Mouse (Mus musculus): Measurements from ENCODE around the gene Gm28360. TPM values are rescaled to one million over a fixed set of nuclear protein-coding genes. Genes with fewer than 3 reads are reported as not detected.
"Not testable (repeated sequence)": the region's sequence is repeated elsewhere in the genome, so short reads cannot be mapped to it uniquely, and the experiment has no call there.

Gm28360 gene
- not detected for total RNA-seq (2021)

- DNase-seq (ENCODE audit: low spot score in 2 of 2); intact Hi-C loops (cut with DNase I): not testable (repeated sequence)
These were observed at the start of gene Gm28360 for GRCm38 (mm10) chr1:117829781-117830180. TSS of gene Gm28360 (plus strand) at chr1:117830081.

DNA sequence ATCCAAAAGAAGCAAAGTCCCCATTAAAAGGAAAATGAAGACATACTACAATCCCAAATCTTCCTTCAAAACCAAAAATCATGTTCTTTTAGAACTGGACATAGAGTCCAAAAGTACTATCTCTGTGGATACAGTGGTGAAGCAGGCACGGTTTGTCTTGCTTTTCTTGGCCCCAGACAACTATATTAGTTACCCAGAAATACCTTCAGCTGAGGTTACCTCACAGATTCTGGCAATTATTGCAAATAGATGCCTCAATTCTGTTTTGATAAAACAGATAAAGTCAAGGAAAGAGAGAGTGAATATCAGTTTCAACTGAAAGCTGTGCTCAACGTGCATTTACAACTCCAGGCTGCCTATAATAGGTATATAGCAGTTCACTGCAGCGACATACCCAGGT lies 49.0 kb upstream of the Gm28360 start, which contains the start of gene B020011L13Rik:
Gene B020011L13Rik, plus strand, starts transcription at position 301 of the 400 bp plus-strand sequence.
- intact Hi-C loops (cut with DNase I); DNase-seq (ENCODE audit: low spot score in 2 of 2): not testable (repeated sequence)

DNA sequence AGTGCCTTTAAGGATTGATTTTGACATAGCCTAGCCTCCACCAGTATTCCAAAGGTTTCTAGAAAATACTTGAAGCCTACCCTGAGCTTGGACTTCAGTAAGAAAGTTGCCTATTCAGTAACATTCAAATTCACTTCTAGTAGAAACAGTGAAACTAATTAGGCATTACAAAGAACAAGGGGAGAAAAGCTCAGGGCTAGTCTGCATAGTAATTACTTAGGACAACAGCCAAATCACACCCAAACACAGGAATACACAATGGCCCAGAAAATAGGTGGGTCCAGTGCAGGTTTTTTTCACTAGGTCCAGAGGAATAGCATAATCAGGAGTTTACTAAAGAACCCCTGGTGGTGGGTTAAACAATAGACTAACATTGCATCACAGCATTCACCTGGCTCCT lies 13.6 kb upstream of the Gm28360 start:
- DNase-seq (ENCODE audit: low spot score in 2 of 2); intact Hi-C loops (cut with DNase I): not testable (repeated sequence)

- intact Hi-C loops (cut with DNase I); DNase-seq (ENCODE audit: low spot score in 2 of 2): not testable (repeated sequence)
These were observed 21.8 kb downstream of the Gm28360 start for GRCm38 (mm10) chr1:117851718-117852117.

Other genes with a start within 250 kb of the Gm28360 start
- not detected for gene Gm28363, start 132.9 kb upstream of the Gm28360 start, total RNA-seq (2021)
- gene B020011L13Rik, start 48.9 kb upstream of the Gm28360 start, total RNA-seq (2021) = not detected
- gene Gm28168, start 97.9 kb downstream of the Gm28360 start, total RNA-seq (2021) = not detected
- gene Gm7145, start 135.9 kb downstream of the Gm28360 start, total RNA-seq (2021) = not detected

Data from left cerebral cortex, postnatal 25 days (tissue).